Mouse (Mus musculus) adrenal gland, postnatal 4 days (tissue): ENCODE results near the gene Galt. TPM values are rescaled to one million over a fixed set of nuclear protein-coding genes. Genes with fewer than 3 reads are reported as not detected.
A peak's percentile ranks its signal among the peaks of the same experiment; 100 is the strongest.

ENCODE experiments used
- DNase-seq, 2 experiments: peaks; one replicate each; pipeline ENCODE4 v3.0.0; 2021 to 2022; ENCODE audit warnings: low spot score in 2 of 2, mixed read lengths in 2 of 2
- long read RNA-seq, 2 experiments: library from polyadenylated mRNA; stranded (forward); transcript quantifications; one replicate each; pipeline ENCODE4 v2.0.0; 2021
- total RNA-seq, 2 experiments: library from RNA; stranded (reverse); gene quantifications; 2 replicates each; pipeline ENCODE4 v1.2.3; 2021

The Galt gene
- 10 to 100 TPM; 49.6 to 52.6 TPM for total RNA-seq
- long read RNA-seq, experiment 1, transcript Galt-201 (11 exons, 1,595 nt): major isoform, 17 of 46 reads
- long read RNA-seq, experiment 1, partial matches to known transcripts: 15 of 46 reads
- long read RNA-seq, experiment 1, other reads (novel, unspliced or antisense): 13 of 46 reads
- long read RNA-seq, experiment 2, transcript Galt-201 (11 exons, 1,595 nt): major isoform, 14 of 57 reads
- long read RNA-seq, experiment 2, partial matches to known transcripts: 23 of 57 reads
- long read RNA-seq, experiment 2, other reads (novel, unspliced or antisense): 19 of 57 reads

DNA sequence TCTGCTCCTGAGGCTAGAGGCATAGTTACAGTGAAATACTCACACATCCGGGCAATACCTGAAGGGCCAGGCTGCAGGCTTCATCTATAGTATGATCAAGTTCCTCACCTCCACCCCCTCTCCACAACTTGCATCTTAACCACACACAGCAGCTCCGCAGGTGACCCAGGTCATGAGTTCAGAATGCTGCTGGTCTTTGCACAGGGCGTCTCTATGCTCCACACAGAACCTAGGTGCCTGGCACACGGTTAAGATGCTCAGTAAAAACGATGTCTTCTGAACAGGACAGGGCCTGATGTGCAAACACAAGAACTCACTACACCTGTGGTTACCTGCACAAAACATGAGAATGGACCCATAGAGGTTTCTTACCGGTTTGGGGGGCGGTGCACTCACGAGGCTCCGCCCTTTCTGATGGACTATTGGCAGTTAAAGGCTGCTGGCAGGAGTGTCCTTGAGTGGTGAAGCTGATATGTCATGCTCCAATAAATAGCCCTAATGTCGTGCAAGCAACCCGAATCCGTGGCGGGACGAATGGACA is at the start of gene Galt:
Gene Galt (plus strand): TSS at position 432 of the 541 bp plus-strand sequence.
- DNase-seq: no peak

DNA sequence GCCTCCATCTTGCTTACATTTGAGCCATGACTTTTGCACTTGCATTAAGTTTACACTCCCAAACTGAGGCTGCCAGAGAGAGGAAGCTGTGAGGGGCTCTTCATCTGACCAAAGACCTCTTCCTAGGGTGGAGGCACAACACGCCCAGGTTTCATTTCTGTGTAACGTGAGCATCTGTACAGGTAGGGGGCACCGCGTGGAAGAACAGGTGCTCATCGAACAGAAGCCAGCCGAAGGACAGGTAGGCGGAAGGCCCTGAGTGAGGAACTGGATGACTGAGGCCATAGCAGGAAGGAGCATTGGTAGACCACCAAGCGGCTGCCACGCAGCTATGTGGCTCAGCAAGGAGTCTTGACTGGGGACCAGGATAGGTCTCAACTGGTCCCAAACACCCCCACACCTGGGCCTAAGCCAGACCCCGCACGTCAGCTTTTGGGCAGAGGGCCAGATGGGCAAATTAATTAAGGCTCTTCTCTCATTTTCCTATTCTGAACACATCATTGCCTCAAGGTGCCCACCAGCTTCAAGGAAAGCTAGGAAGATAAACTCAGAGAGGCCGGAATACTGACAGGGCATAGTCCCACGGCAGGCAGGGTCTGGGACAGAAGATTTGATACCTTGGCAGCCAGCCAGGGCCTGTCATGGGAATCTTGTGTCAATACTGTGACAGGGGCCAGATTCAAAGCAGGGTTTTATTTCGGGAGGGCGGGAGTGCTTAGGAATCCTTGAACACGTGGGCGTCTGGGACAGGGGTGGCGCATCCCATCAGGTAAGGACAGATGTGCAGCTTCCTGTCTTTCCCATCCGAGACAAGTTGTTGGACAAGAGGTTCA is 48.9 kb upstream of the Galt start:
- no peak for DNase-seq

DNA sequence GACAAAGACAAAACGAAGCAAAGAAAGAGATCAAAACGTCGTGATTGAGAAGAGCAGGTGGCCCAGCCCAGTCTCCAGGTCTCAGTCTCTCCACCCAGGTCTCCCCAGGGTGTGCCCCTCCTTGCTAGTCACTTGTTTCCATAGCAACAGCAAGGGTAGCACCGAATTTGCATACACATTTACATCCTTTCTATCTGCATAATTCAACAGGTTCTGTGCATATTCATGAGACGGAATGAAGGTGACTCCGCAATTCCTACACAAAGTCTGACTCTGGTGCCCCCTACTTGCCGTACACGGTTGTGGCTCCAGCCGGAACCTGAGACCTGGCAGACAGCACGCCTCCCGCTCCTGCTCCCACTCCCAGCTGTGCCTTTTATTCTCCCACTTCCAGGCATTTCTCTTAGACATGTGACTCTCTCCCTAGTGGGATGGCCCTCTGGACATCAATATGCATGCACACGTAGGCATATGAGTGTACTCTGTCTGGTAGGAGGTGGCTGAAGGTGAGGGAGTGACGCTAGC is 48.0 kb upstream of the Galt start:
- peak in 1 of 2 experiments; percentile 38 for DNase-seq

DNA sequence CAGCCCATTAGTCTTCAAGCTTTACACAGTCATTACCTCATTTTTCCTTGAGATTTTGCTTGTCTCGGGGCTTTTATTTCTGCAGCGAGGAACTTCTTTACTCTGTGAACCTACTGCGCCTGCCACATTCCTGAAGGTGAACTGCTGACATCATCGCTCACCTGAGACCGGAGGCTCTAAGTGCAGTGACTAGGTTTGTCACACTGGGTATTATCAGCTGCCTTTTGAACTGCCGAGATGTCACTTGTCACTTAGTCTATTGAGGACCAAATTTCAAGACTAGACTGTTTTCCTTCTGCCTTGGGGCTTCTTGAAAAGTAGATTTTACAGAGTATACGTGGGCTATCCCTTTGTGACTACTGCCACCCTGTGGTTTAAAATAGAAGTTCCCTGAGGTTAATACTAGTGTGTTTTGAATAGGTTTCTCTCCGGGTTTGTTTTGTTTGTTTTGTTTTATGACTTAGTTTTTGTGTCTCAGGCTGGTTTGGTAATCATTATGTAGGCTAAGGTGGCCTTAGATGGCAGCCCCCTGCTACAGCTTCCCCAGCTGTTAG is 46.8 kb upstream of the Galt start:
- DNase-seq: no peak

DNA sequence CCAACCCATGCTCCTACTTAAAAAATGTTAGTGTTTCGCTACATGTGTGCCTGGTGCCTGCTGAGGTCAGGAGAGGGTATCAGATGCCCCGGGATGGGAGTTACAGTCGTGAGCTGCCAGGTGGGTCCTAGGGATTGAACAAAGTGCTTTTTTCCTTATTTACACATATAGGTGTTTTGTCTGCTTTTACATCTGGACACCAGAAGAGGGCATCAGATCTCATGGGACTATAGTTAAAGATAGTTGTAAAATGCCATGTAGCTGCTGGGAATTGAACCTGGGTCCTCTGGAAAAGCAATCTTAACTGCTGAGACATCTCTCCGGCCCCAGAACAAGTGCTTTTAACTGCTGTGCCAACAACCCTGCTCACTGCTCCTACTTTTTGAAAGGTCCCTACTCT is 44.8 kb upstream of the Galt start:
- DNase-seq: no peak

DNA sequence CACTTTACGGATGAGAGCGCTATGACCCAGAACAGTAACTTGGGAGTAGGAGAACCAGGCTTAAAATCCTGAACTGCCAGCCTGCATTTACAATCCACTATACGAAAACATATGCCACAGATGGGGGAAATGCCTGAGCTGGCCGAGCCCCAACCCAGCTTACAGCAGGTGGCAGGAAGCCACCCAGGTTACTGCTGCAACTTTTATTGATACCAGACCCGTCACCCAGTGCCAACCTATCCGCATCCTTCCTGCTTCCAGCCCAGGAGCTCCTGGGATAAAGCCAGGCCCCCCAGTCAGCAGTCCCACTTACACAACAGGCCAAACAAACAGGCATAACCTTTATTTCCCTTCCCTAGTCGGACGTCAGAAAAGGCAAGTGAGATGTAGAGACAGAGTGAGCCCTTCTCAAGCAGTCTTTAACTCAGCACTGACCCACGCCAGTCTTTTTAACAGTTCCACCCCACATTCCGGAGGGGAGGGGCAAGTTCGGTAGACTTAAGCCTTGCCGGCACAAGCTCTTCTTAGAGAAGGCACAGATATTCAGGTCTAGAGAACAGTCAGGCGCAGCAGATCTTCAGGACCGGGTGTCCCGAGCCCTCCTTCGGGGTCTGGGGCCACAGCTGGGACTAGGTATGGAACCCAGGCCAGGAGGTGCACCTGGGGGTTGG is 43.2 kb upstream of the Galt start:
- no peak for DNase-seq

DNA sequence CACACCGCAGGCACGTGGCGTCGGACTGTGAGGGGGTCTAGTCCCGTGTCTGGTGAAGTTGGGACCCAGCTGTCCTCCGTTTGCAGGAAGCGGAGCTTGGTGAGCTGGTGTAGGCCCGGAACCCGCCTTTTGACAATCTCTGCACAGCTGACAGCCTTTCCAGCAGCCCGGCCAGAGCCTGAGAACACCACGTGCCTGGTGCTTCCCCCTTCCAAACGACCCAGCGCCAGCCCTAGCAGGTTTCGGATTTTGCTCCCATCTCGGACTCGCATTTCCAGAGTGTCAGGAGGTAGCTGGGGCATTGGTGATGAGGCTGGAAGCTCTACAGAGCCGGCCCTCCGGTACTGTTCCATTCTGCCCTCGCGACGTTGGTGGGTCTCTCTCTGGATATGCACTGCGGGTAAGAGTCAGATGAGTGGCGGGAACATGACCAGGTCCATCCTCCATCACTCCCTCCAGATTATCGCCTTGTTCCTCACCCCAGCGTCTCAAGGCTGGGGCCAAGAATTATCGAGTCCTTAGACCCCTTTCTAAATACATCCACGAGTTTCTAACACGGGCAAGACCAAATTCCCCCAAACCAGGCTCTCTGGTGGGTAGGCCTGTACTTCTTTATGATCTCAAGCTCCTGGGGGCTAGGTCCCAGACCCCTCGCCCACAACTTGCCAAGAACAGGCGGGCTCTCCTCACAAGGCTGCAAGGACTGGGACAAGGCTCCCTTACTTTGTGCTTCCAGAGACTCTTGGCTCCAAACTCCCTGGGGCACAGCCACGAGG is 42.4 kb upstream of the Galt start:
- no peak for DNase-seq

DNA sequence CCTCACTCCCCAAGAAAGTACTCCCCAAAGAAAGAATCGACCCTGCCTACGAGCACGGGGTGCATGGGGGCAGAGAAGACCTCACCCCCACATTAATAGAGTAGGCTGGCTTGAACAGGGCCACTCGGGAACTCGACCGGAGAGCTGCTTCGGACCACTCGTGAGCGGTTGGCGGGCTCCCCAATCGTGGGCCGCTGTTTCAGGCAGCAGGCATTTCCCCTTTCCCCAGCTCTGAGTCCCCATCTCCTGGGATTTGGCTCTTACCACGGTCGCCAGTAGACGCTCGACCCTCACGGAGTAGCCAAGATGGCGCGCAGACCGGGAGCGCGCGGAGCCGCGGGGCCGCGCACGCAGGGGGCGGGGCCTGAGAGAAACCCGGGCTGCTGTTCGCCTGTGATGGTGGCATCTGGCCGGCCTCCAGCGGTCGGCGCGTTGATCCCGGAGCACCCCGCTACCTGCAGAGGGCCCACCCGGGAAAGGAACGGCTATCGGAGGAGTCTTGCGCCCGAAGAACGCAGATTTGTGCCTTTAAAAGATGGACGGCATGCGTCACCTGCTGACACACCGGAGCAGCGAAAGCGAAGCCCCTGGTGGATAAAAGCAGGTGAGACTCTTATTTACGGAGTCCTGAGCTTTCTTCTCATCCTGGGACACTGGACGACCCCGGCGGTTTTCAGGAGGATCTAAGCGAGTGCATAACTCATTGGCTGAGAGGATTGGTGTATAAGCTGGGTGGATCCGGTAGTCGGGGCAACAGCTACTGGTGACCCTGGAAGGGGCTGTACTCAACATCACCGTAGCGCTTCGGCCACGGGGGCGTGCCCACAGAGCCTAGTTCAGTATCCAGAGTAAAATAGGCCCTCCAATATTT is 41.6 kb upstream of the Galt start, which contains the start of gene Rpp25l:
Gene Rpp25l (minus strand): TSS at position 338 of the 871 bp plus-strand sequence.
- peak; percentile 68 to 72 for DNase-seq

DNA sequence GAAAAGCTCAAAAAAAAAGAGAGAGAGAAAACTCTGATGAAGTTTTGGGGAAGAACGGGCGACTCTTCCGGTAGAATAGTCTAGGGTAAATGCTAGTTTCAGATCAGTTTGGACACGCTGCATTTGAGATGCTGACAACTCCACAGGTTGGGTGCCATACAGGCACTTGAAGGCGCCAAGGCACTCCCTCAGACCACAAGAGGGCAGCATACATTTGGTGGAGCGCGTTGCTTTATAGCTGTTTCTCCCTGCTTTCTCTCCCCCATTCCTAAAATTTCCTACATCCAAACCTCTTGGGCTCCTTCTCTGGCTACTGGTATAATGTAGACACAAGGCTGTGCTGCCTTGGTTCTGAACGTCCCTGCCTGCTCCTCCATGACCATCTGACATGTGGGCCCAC is 40.8 kb upstream of the Galt start:
- peak in 1 of 2 experiments; percentile 39 for DNase-seq

DNA sequence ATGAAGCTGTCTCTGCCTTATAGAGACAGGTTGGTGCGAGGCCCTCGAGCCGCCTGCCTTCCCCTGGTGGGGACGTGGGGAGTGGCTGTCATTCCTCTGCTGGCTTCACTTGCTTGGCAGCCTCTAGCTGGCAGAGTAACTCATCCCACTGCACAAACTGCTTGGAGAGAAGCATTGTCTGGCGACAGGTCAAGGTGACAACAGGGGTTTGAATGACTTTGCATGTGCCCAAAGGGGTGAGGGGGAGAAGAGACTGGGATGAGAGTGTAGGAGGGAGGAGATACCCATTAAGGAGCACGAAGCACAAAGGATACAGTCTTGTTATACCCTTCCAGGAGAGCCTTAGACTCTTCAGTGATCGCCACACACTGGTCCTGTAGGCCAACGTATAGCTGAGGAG is 39.9 kb upstream of the Galt start:
- no peak for DNase-seq

DNA sequence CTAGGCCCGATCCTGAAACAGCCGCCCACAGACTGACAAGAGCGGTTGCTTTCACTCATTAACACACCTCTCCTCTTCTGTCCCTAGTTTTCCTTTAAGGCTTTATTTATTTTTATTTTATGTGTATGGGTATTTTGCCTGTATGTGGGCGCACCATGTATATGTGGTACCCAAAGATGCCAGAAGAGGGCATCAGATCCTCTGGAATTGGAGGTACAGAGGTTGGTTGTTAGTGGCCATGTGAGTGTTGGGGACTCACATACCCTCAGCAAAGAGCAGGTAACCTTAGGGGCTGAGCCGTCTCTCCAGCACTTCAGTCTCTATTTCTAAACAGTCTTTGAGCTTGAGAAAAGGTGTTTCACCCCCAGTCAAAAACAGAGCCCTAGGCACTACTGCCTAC is 39.4 kb upstream of the Galt start:
- no peak for DNase-seq

DNA sequence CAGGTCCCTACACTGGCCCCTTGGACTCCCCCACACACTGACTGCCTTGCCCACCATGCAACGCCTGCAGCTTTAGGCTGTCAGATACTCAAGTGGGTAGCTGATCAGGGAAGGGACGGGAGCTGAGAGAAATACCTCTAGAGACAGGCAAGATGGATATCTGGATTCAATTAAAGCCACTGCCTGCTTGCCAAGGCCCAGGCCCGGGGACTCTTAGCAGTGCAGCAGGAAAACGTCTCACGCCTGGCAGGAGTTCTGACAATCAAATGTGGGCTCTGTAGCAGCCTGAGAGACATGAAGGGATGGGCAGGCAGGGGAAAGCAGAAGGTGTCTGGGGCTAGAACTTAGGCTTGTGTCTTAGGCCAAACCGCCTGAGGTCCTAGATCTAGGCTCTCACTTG is 38.2 kb upstream of the Galt start:
- DNase-seq: no peak

DNA sequence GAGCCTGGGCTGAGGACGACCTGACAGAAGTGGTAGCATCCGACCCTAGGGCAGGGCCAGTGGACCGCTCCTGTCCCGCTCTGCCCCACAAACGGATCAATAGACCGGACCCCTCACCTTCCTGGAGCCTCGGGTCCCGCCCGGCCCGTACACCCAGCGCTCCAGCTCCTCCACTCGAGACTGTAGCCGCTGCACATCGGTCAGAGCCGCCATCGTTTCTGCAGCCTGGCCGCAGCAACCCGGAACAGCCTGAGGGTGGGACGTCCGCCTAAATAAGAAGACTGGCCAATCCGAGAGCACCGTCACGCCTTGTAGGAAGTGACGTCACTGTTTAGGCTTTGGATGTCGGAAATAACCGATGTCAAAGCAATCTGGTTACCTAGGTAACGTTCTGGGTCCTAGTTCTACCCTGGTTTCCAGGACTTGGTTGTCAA is 32.1 kb upstream of the Galt start, which contains the start of gene Dctn3:
Gene Dctn3 (minus strand): TSS at position 253 of the 434 bp plus-strand sequence.
- peak; percentile 58 to 80 for DNase-seq

DNA sequence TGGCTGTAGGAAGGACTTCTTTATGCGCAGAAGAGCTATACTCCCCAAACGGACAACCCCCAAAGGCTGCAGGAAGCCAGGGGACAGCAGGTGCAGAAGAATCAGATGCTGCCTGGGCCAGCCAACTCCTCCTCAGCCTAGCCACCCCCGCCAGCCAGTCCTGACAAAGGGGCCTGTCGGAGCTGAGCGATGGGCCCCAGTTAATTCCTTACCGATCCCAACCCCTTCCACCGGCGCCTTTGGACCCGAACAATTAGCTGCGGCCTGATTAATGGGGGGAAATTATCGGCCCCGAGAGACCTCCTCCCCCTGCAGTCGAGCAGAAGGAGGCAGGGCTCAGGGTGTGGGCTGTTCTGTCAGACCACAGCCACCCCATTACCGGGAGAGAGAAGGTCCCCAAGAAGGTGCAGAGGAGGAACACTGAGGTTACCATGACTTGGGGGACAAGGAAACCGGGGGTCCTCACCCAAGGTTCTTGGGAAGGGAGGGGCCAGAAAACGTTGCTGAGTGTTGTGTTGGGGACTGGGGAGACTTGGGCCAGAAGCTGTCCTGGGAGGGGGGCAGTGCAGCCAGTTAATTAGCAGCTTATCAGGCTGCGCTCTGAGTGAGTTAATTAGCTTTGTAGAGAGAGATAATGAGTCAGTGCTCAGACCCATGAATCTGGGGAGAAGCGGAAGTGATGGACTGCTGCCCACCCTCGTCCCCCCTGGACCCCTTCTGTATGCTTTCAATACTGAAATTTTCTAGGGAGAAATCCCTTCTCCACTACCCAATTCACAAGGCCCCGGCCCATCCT is 28.0 kb upstream of the Galt start:
- no peak for DNase-seq

DNA sequence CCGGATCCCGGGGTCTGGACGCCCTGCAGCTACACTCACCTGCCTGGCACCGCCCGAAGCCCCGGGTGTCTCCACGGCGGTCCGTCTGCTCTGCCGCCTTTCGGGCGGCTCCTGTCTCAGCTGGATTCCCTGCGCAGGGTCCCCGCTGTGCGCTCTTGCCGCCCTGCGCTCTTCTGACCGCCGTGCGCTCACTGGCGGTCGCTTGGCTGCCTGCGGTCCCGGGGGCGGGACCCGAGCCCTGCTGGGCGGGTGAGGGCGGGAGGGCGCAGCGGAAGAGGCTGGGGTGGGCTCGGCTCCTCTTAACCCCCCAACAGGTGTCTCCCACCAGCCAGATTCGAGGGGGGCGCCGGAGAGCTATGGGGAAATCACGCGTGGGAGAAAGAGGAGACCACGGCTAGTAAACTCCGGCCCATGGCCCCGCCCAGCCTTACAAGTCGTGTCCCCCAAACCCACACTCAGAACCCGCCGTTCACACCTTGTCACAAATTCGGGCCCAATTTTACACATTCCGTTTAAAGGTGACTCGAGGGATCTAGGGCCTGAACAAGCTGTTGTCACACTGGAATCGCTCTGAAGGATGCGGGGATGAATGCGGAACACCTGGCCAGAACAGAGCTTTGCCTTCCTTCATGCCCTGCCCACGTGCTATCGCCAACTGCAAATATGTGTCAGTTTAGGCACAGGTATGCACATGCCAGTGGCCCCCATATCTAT is 23.8 kb upstream of the Galt start, which contains the start of gene Arid3c:
Gene Arid3c (minus strand): TSS at position 91 of the 714 bp plus-strand sequence.
- DNase-seq: no peak

DNA sequence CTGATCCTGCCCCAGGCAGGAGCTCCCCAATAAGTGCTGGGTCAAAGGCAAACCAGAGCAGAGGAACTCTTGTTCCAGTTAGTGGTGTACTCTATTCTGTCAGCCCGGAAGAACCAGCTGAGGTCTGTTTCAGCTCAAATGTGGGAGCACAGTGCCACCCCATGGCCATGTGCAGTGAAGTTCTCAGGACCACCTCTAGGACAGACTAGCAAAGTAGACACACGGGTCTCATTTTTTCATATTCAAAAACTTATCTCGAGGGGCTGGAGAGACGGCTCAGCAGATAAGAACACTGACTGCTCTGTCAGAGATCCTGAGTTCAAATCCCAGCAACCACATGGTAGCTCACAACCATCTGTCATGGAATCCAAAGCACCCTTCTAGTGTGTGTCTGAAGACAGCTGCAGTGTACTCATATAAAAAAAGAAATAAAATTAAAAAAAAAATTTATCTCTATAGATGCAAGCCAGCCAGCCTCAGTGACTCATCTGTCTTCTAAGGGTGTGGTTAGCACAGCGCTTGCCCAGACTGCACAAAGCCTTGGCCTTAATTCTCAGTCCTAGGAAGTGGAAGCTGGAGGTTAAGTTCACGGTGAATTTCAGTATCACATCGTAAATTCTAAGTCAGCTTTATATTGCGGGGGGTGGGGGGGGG is 17.3 kb upstream of the Galt start:
- DNase-seq: peak in 1 of 2 experiments; percentile 62

DNA sequence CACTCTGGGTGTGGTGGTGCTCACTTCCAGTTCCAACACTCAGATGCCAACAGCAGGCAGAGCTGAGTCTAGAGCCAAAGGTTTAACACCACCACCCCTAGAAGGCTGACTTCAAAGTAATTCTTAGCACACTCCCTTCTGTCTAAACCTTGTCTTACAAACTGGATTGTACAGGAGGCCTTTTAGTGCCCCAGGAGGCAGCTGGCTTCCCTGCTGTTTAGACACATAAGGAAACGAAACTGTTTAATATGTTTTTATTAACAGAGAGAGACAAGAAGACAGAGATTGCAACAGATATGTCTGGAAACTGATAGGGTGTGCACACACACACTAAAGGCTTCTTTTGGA is 16.8 kb upstream of the Galt start:
- no peak for DNase-seq
